Mouse (Mus musculus): Measurements from ENCODE around the gene Osbpl3. TPM values are rescaled to one million over a fixed set of nuclear protein-coding genes. Genes with fewer than 3 reads are reported as not detected.

Osbpl3 gene
- polyA plus RNA-seq, 1 experiment from 2014 or later = 14.5 TPM

DNA sequence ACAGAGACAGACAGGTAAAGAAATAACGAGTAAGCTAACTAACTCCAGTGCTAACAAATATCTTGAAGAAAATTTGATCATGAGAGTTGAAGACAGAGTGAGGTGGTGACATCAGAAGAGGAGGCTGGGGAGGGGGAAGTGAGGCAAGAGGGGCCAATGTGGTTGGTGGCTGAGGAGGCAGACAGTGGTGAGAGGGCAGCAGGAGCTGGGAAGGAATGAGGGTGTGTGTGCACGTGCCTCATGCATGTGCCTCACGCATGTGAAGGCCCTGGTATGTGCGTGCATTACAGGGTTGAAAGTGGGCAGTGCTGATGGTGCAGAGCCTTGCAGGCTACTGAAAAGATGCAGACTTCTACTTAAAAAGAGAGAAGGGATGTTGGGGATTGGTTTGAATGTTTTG, 149.4 kb downstream of the Osbpl3 start:
- 0 out of 2 replicates have a peak, but pooled peaks cover 6% of the 10 kb centered on the region for H3K4me1 ChIP-seq
- no peaks in the 10 kb centered on the region for H3K9me3 ChIP-seq (replicated peaks)
- ATAC-seq (ENCODE audit: insufficient number of reproducible peaks, low FRiP score, low TSS enrichment, low read depth) = no peak
- no peak overlapping the region for H3K4me2 ChIP-seq (replicated peaks)
- H3K36me3 ChIP-seq = peaks cover 12% of the 10 kb centered on the region; the same call in 1 of the 2 replicates
- no peak overlapping the region for H3K9ac ChIP-seq
- no peak overlapping the region for H3K27ac ChIP-seq (replicated peaks)
- H3K4me3 ChIP-seq (replicated peaks) = no peak overlapping the region
- 73% methylated on average over 4 of the region's 4 CpGs for WGBS
- no peaks in the 10 kb centered on the region for H3K27me3 ChIP-seq

- H3K4me1 ChIP-seq = 0 out of 2 replicates have a peak, but pooled peaks cover 6% of the 10 kb centered on the region
- H3K36me3 ChIP-seq = peaks cover 12% of the 10 kb centered on the region; the same call in 1 of the 2 replicates
- no peak overlapping the region for H3K4me3 ChIP-seq (replicated peaks)
- no peaks in the 10 kb centered on the region for H3K9me3 ChIP-seq (replicated peaks)
- no peak overlapping the region for H3K27ac ChIP-seq (replicated peaks)
- no peaks in the 10 kb centered on the region for H3K27me3 ChIP-seq
- WGBS = 53% methylated on average over 4 of the region's 4 CpGs
- no peak for ATAC-seq (ENCODE audit: insufficient number of reproducible peaks, low FRiP score, low TSS enrichment, low read depth)
- H3K9ac ChIP-seq = no peak overlapping the region
- no peak overlapping the region for H3K4me2 ChIP-seq (replicated peaks)
Observed at GRCm38 (mm10) chr6:50304949-50305491, 151.0 kb downstream of the Osbpl3 start.

- H3K36me3 ChIP-seq = 0 out of 2 replicates have a peak, but pooled peaks cover 4% of the 10 kb centered on the region
- no peak overlapping the region for H3K4me2 ChIP-seq (replicated peaks)
- H3K9ac ChIP-seq = no peak overlapping the region
- H3K27me3 ChIP-seq = no peaks in the 10 kb centered on the region
- no peak overlapping the region for H3K4me3 ChIP-seq (replicated peaks)
- 88% methylated on average over 7 of the region's 7 CpGs for WGBS
- ATAC-seq (ENCODE audit: insufficient number of reproducible peaks, low FRiP score, low TSS enrichment, low read depth) = no peak
- no peak overlapping the region for H3K27ac ChIP-seq (replicated peaks)
- 0 out of 2 replicates have a peak, but pooled peaks cover 6% of the 10 kb centered on the region for H3K4me1 ChIP-seq
- no peaks in the 10 kb centered on the region for H3K9me3 ChIP-seq (replicated peaks)
Observed at GRCm38 (mm10) chr6:50301121-50301520, 154.9 kb downstream of the Osbpl3 start.

- WGBS = 73% methylated on average over 6 of the region's 6 CpGs
- Histone ChIP-seq H3K9me3 (replicated peaks) (no peaks in the 10 kb centered on the region), H3K4me3 (replicated peaks) (no peak overlapping the region), H3K9ac (no peak overlapping the region), H3K4me2 (replicated peaks) (no peak overlapping the region), H3K27ac (replicated peaks) (no peak overlapping the region), H3K4me1 (0 out of 2 replicates have a peak, but pooled peaks cover 6% of the 10 kb centered on the region), H3K36me3 (no peaks in the 10 kb centered on the region), H3K27me3 (no peaks in the 10 kb centered on the region)
- ATAC-seq (ENCODE audit: insufficient number of reproducible peaks, low FRiP score, low TSS enrichment, low read depth) = no peak
Observed at GRCm38 (mm10) chr6:50300622-50301021, 155.4 kb downstream of the Osbpl3 start.

- Histone ChIP-seq H3K27me3 (no peaks in the 10 kb centered on the region), H3K4me3 (replicated peaks) (no peak overlapping the region), H3K4me2 (replicated peaks) (no peak overlapping the region), H3K4me1 (0 out of 2 replicates have a peak, but pooled peaks cover 2% of the 10 kb centered on the region), H3K36me3 (no peaks in the 10 kb centered on the region), H3K9me3 (replicated peaks) (no peaks in the 10 kb centered on the region), H3K27ac (replicated peaks) (no peak overlapping the region), H3K9ac (no peak overlapping the region)
- 66% methylated on average over 7 of the region's 7 CpGs for WGBS
- no peak for ATAC-seq (ENCODE audit: insufficient number of reproducible peaks, low FRiP score, low TSS enrichment, low read depth)
Observed at GRCm38 (mm10) chr6:50299071-50299470, 156.9 kb downstream of the Osbpl3 start.

DNA sequence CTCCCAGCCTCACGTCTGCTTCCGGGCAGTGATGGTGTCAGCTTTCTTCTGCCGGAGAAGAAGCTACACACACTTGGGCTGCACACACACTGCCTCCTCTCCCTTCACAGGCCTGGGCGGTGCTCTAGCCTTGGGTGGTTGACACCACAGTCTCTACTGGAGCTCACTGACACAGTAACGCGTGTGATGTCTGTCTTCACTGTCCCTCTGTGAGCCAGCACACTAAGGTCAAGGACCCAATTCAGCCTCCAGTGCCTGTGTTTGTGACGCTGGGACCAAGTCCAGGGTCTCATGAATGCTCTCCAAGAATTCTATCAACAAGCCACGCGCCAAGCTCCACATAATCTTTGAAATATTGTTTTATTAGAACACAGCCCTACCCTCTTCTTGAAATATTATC, 158.3 kb downstream of the Osbpl3 start:
- Histone ChIP-seq H3K4me3 (replicated peaks) (no peak overlapping the region), H3K27me3 (no peaks in the 10 kb centered on the region), H3K4me1 (no peaks in the 10 kb centered on the region), H3K9me3 (replicated peaks) (no peaks in the 10 kb centered on the region), H3K9ac (no peak overlapping the region), H3K4me2 (replicated peaks) (no peak overlapping the region), H3K27ac (replicated peaks) (no peak overlapping the region), H3K36me3 (no peaks in the 10 kb centered on the region)
- ATAC-seq (ENCODE audit: insufficient number of reproducible peaks, low FRiP score, low TSS enrichment, low read depth) = no peak
- WGBS = 85% methylated on average over 9 of the region's 9 CpGs

DNA sequence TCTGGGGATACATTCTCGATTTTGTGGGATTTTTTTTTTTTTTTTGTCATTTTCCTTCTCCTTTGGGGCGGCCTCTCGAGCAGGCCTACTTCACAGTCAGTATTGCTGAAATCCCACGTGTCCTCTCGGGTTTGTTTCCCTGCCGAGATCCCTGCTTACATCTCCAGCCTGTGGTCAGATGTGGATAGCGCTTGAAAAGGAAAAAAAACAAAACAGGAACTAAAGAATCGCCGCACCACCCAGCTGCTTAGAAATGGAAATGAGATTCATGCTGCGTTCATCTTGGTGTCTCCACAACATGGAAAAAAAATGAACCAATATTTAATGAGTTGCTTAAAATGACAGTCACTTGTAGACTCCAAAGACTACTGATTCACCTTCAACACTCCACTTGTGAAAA, 160.9 kb downstream of the Osbpl3 start:
- Histone ChIP-seq H3K36me3 (no peaks in the 10 kb centered on the region), H3K4me1 (no peaks in the 10 kb centered on the region), H3K4me2 (replicated peaks) (no peak overlapping the region), H3K27ac (replicated peaks) (no peak overlapping the region), H3K27me3 (no peaks in the 10 kb centered on the region), H3K4me3 (replicated peaks) (no peak overlapping the region), H3K9me3 (replicated peaks) (no peaks in the 10 kb centered on the region), H3K9ac (no peak overlapping the region)
- WGBS = 65% methylated on average over 10 of the region's 10 CpGs
- ATAC-seq (ENCODE audit: insufficient number of reproducible peaks, low FRiP score, low TSS enrichment, low read depth) = no peak

DNA sequence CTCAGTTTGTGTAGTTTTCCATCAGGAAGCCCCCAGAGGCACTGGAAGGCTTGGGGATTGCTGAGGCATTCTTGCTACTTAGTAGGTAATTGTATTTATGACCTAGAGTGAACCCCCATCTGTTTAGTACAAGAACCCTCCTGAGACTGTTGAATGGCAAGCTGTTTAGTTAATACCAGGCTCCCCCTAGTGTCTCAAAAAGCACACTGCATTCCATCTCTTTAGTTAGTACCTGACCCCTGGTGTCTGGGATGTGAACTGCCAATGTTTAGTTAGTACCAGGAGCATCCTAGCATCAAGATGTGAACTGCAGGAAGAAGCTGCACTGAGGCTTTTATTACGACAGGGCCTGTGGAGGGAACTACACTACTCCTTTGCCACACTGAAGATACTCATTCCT, 161.9 kb downstream of the Osbpl3 start:
- ATAC-seq (ENCODE audit: insufficient number of reproducible peaks, low FRiP score, low TSS enrichment, low read depth) = no peak
- Histone ChIP-seq H3K36me3 (no peaks in the 10 kb centered on the region), H3K9ac (no peak overlapping the region), H3K9me3 (replicated peaks) (no peaks in the 10 kb centered on the region), H3K4me1 (no peaks in the 10 kb centered on the region), H3K27me3 (no peaks in the 10 kb centered on the region), H3K27ac (replicated peaks) (no peak overlapping the region), H3K4me3 (replicated peaks) (no peak overlapping the region), H3K4me2 (replicated peaks) (no peak overlapping the region)
- 47% methylated on average over 1 of the region's 1 CpGs for WGBS

GRCm38 (mm10) chr6:50291650-50292049, 164.4 kb downstream of the Osbpl3 start:
- no peak overlapping the region for H3K4me2 ChIP-seq (replicated peaks)
- no peak overlapping the region for H3K4me3 ChIP-seq (replicated peaks)
- H3K9ac ChIP-seq = no peak overlapping the region
- H3K27ac ChIP-seq (replicated peaks) = no peak overlapping the region
- WGBS = 83% methylated on average over 4 of the region's 4 CpGs
- no peaks in the 10 kb centered on the region for H3K4me1 ChIP-seq
- no peaks in the 10 kb centered on the region for H3K9me3 ChIP-seq (replicated peaks)
- ATAC-seq (ENCODE audit: insufficient number of reproducible peaks, low FRiP score, low TSS enrichment, low read depth) = no peak
- H3K27me3 ChIP-seq = no peaks in the 10 kb centered on the region
- no peaks in the 10 kb centered on the region for H3K36me3 ChIP-seq

GRCm38 (mm10) chr6:50286881-50287280, 169.1 kb downstream of the Osbpl3 start:
- no peaks in the 10 kb centered on the region for H3K36me3 ChIP-seq

GRCm38 (mm10) chr6:50279642-50280041, 176.4 kb downstream of the Osbpl3 start:
- no peak overlapping the region for H3K4me2 ChIP-seq (replicated peaks)

More at GRCm38 (mm10) chr6:50286881-50287280, 169.1 kb downstream of the Osbpl3 start:
- no peak overlapping the region for H3K27ac ChIP-seq (replicated peaks)
- no peak for ATAC-seq (ENCODE audit: insufficient number of reproducible peaks, low FRiP score, low TSS enrichment, low read depth)
- no peak overlapping the region for H3K4me2 ChIP-seq (replicated peaks)
- H3K27me3 ChIP-seq = no peaks in the 10 kb centered on the region
- WGBS = 49% methylated on average over 3 of the region's 3 CpGs
- H3K9ac ChIP-seq = no peak overlapping the region
- H3K4me3 ChIP-seq (replicated peaks) = no peak overlapping the region
- H3K4me1 ChIP-seq = no peaks in the 10 kb centered on the region
- no peaks in the 10 kb centered on the region for H3K9me3 ChIP-seq (replicated peaks)

DNA sequence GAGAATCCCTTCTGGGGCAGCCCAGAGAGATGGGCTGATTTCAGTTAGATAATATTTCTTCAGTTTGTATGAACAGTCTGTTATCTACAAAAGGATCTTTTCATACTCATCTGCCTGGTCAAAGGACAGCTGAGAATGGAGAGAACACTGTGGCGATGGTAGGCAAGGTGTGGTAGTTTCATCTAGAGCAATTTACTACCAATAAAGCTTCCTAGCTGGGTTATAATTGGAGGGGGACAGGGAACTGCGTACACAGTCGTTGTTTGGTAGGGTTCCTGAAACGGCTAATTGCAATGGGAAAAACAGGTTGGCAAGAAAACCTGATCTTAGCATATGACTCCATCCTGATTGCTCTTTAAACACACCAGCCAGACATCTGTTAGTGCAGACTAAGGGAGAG, 182.1 kb downstream of the Osbpl3 start:
- no peaks in the 10 kb centered on the region for H3K36me3 ChIP-seq
- no peak overlapping the region for H3K4me3 ChIP-seq (replicated peaks)
- no peaks in the 10 kb centered on the region for H3K27me3 ChIP-seq
- H3K9me3 ChIP-seq (replicated peaks) = no peaks in the 10 kb centered on the region
- ATAC-seq (ENCODE audit: insufficient number of reproducible peaks, low FRiP score, low TSS enrichment, low read depth) = no peak
- WGBS = 75% methylated on average over 4 of the region's 4 CpGs
- H3K4me1 ChIP-seq = no peaks in the 10 kb centered on the region
- H3K27ac ChIP-seq (replicated peaks) = no peak overlapping the region
- H3K9ac ChIP-seq = no peak overlapping the region
- no peak overlapping the region for H3K4me2 ChIP-seq (replicated peaks)

More at GRCm38 (mm10) chr6:50279642-50280041, 176.4 kb downstream of the Osbpl3 start:
- no peaks in the 10 kb centered on the region for H3K9me3 ChIP-seq (replicated peaks)
- ATAC-seq (ENCODE audit: insufficient number of reproducible peaks, low FRiP score, low TSS enrichment, low read depth) = no peak
- no peaks in the 10 kb centered on the region for H3K27me3 ChIP-seq
- WGBS = 88% methylated on average over 7 of the region's 7 CpGs
- no peak overlapping the region for H3K9ac ChIP-seq
- no peaks in the 10 kb centered on the region for H3K4me1 ChIP-seq
- H3K4me3 ChIP-seq (replicated peaks) = no peak overlapping the region
- H3K27ac ChIP-seq (replicated peaks) = no peak overlapping the region
- no peaks in the 10 kb centered on the region for H3K36me3 ChIP-seq
